ENCODE assay signal across 8 mouse cellular contexts in the genomic region with DNA sequence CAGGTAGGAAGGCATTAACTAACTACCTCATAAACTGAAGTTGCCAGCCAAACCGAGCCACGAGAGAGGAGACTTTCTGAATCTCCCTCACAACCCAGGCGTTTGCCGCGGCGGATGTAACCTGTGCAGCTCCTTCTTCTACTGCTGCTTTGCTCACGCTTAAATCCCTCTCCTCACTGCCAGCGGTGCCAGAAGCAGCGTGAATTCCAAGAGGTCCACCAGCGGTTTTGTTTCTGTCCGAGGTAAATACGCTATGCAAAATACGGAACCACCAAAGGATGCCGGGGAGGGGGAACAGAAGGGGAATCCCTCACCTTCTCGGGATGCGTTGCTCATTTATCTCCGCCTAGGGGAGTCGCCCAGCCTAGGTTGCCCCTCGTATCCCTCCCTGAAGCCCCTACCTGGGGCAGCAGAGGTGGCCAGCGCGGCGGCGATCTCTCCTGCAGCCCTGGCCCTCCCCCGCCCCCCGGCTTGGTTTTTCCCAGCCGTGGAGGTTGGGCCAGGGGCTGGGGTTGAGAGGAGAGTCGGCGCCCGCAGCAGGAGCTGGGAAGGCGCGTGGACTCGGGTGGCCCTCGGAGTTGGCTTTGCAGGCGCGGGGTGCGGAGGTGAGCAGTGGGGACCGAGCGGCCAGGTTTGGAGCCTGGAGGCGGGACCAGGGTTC. TPM values are rescaled to one million over a fixed set of nuclear protein-coding genes. Genes with fewer than 3 reads are reported as not detected.
A peak's percentile ranks its signal among the peaks of the same experiment; 100 is the strongest.
DNase-seq lines count a peak whose midpoint lies in the region; ATAC-seq lines count a peak whose summit lies in the region.

Gene Tpbg, plus strand, starts transcription at position 30 of the 661 bp plus-strand sequence.

- DNase-seq in gastrocnemius, adult 18-20 months (ENCODE audit: low spot score), result peak; percentile 2
- no peak for DNase-seq in gastrocnemius, adult 8-10 months (ENCODE audit: low spot score in 2 of 2)
- DNase-seq in cerebellum, postnatal 10 days, result peak; percentile 82 to 84
- peak; percentile 50 for DNase-seq in gastrocnemius, postnatal 10 days
- DNase-seq in induced T-regulatory cell, adult 2 months (ENCODE audit: low read depth), result peak; percentile 12
- DNase-seq in urinary bladder, postnatal 36 days (ENCODE audit: low spot score in 2 of 2), result peak; percentile 58 to 66

- peak within 1 kb of the TSS; percentile 80 for H3K27ac ChIP-seq in limb, embryonic 15.5 days
- peak within 1 kb of the TSS; percentile 66 for H3K27ac ChIP-seq in midbrain, embryonic 15.5 days

- peak within 1 kb of the TSS; percentile 93 for H3K4me2 ChIP-seq in limb, embryonic 15.5 days
- H3K4me2 ChIP-seq in midbrain, embryonic 15.5 days, result peak within 1 kb of the TSS; percentile 97

- no peaks in the 10 kb centered on the region for H3K9me3 ChIP-seq in limb, embryonic 15.5 days
- no peaks in the 10 kb centered on the region for H3K9me3 ChIP-seq in midbrain, embryonic 15.5 days

- H3K4me3 ChIP-seq in limb, embryonic 15.5 days, result peak within 1 kb of the TSS; percentile 72
- peak within 1 kb of the TSS; percentile 59 for H3K4me3 ChIP-seq in midbrain, embryonic 15.5 days

- WGBS in limb, embryonic 15.5 days, result under 1% methylated on average over 39 of the region's 39 CpGs
- under 1% methylated on average over 39 of the region's 39 CpGs for WGBS in midbrain, embryonic 15.5 days

- peak within 1 kb of the TSS; percentile 29 for H3K9ac ChIP-seq in limb, embryonic 15.5 days
- peak within 1 kb of the TSS; percentile 54 for H3K9ac ChIP-seq in midbrain, embryonic 15.5 days

- no peaks in the 10 kb centered on the region for H3K27me3 ChIP-seq in limb, embryonic 15.5 days
- H3K27me3 ChIP-seq in midbrain, embryonic 15.5 days (replicated peaks), result peaks cover 4% of the 10 kb centered on the region; the same call in 1 of the 2 replicates

- ATAC-seq in limb, embryonic 15.5 days (ENCODE audit: insufficient number of reproducible peaks, low FRiP score, low TSS enrichment, low read depth), result peak; percentile 77
- peak; percentile 85 for ATAC-seq in midbrain, embryonic 15.5 days (replicated peaks)

- peaks cover 14% of the 10 kb centered on the region for H3K4me1 ChIP-seq in limb, embryonic 15.5 days
- peaks cover 26% of the 10 kb centered on the region for H3K4me1 ChIP-seq in midbrain, embryonic 15.5 days

- no peaks in the 10 kb centered on the region for H3K36me3 ChIP-seq in limb, embryonic 15.5 days
- H3K36me3 ChIP-seq in midbrain, embryonic 15.5 days (replicated peaks), result no peaks in the 10 kb centered on the region

RNA-seq across cellular contexts. Expression of gene Tpbg, which starts in this region (rescaled TPM):
- under 1 TPM; 0.45 to 0.75 TPM for total RNA-seq in gastrocnemius, adult 18-20 months (2021)
- total RNA-seq in gastrocnemius, adult 8-10 months (2022), result under 1 TPM; 0.47 to 0.68 (median 0.63) TPM
- 1 to 10 TPM; 2.9 to 5.7 TPM for total RNA-seq in gastrocnemius, postnatal 10 days (2021)
- 16.5 and 20.8 TPM in 2 replicates for polyA plus RNA-seq in limb, embryonic 15.5 days (2015; fragmentation: Nextera tagmentation; extraction: Ambion mirVana)
- polyA plus RNA-seq in midbrain, embryonic 15.5 days (2015; fragmentation: Nextera tagmentation; extraction: Ambion mirVana), result 12.1 and 15.2 TPM in 2 replicates

Comparison
In these comparisons a context has a peak if more than half of its experiments do, and no peak if none do; other contexts are left out.
1. DNase-seq: peak in cerebellum, postnatal 10 days (2 of 2), gastrocnemius, postnatal 10 days (single experiment), induced T-regulatory cell, adult 2 months (single experiment) and urinary bladder, postnatal 36 days (2 of 2); none in gastrocnemius, adult 8-10 months (0 of 2).
2. Peak in DNase-seq in gastrocnemius, adult 18-20 months; RNA of the gene not detected or under 1 TPM.